Mouse (Mus musculus) monocyte, adult 5-6 weeks (primary cell): ENCODE data around the gene Scn3b. TPM values are rescaled to one million over a fixed set of nuclear protein-coding genes. Genes with fewer than 3 reads are reported as not detected.

Experiments
- ATAC-seq: fragments of 153-309, 156-312 bp; replicated peaks from 2 replicates; pipeline ENCODE4 v1.8.0; 2017; ENCODE audit warnings: mild to moderate bottlenecking; ENCODE audit not compliant: low TSS enrichment, insufficient number of reproducible peaks, severe bottlenecking, poor library complexity, low FRiP score
- total RNA-seq: library from RNA; stranded (forward); fragments of 200-1000, 200-491, 200-594 nt; gene quantifications from 3 replicates; pipeline ENCODE4 v1.2.3, GENCODE M21; 2017

Gene Scn3b
- total RNA-seq, 1 experiment from 2014 or later = not detected

GRCm38 (mm10) chr9:40263874-40264273, 5.1 kb upstream of the Scn3b start:
- ATAC-seq = no peak

GRCm38 (mm10) chr9:40268040-40268747, 823 bp upstream of the Scn3b start:
- no peak for ATAC-seq

GRCm38 (mm10) chr9:40268748-40269102, 292 bp upstream of the Scn3b start:
- no peak for ATAC-seq

GRCm38 (mm10) chr9:40269880-40270279, 863 bp downstream of the Scn3b start:
- ATAC-seq = no peak

GRCm38 (mm10) chr9:40271075-40271474, 2.1 kb downstream of the Scn3b start:
- ATAC-seq = no peak

GRCm38 (mm10) chr9:40272822-40273221, 3.8 kb downstream of the Scn3b start:
- ATAC-seq = no peak

GRCm38 (mm10) chr9:40275904-40276303, 6.9 kb downstream of the Scn3b start:
- ATAC-seq = no peak

- ATAC-seq = no peak
Observed at GRCm38 (mm10) chr9:40277671-40278070, 8.7 kb downstream of the Scn3b start.

GRCm38 (mm10) chr9:40279438-40279837, 10.4 kb downstream of the Scn3b start:
- no peak for ATAC-seq

GRCm38 (mm10) chr9:40282968-40283367, 14.0 kb downstream of the Scn3b start:
- no peak for ATAC-seq

GRCm38 (mm10) chr9:40292475-40292874, 23.5 kb downstream of the Scn3b start:
- ATAC-seq = no peak

GRCm38 (mm10) chr9:40293286-40293685, 24.3 kb downstream of the Scn3b start:
- ATAC-seq = no peak

GRCm38 (mm10) chr9:40293740-40294139, 24.7 kb downstream of the Scn3b start:
- no peak for ATAC-seq

- no peak for ATAC-seq
Observed at GRCm38 (mm10) chr9:40294210-40294609, 25.2 kb downstream of the Scn3b start.

GRCm38 (mm10) chr9:40294866-40295265, 25.8 kb downstream of the Scn3b start:
- no peak for ATAC-seq

- ATAC-seq = no peak
Observed at GRCm38 (mm10) chr9:40296251-40296650, 27.2 kb downstream of the Scn3b start.

- no peak for ATAC-seq
Observed at GRCm38 (mm10) chr9:40297969-40298368, 29.0 kb downstream of the Scn3b start.

- no peak for ATAC-seq
Observed at GRCm38 (mm10) chr9:40299323-40299722, 30.3 kb downstream of the Scn3b start.

- ATAC-seq = no peak
Observed at GRCm38 (mm10) chr9:40300018-40300989, 31.3 kb downstream of the Scn3b start.

- ATAC-seq = no peak
Observed at GRCm38 (mm10) chr9:40301475-40301874, 32.5 kb downstream of the Scn3b start.
